Mouse (Mus musculus) retina, postnatal 1 day (tissue): ENCODE results near the gene Vamp4.
A peak's percentile ranks its signal among the peaks of the same experiment; 100 is the strongest.

Experiments used
- DNase-seq: peaks from one replicate; pipeline ENCODE4 v3.0.0-alpha.2; 2012

Vamp4 gene

GRCm38 (mm10) chr1:162570260-162570748 is at the start of gene Vamp4:
Gene Vamp4 (plus strand): TSS chr1:162570515.
- peak; percentile 99 for DNase-seq

DNA sequence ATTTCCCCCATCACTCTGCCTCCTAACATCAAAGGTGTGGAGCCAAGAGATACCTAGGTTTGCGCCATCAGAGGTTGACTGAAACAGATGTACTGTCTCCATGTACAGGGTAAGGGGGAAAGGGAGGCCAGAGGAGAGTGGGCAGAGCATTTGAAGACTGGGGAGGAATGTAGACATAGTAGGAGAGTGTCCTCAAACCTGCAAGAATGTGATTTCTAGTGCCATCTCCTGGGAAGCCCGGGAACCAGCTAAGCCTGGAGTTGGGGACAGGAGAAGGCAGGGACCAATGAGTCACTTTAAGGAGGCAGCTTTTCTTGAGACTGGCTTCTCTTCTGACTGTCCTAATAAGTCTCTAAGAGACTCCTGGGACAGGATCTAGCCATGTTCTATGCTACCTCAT is 40.7 kb upstream of the Vamp4 start:
- no peak for DNase-seq

- DNase-seq, result peak; percentile 54
Observed at GRCm38 (mm10) chr1:162530666-162531065, 39.6 kb upstream of the Vamp4 start.

- no peak for DNase-seq
Observed at GRCm38 (mm10) chr1:162531584-162531983, 38.7 kb upstream of the Vamp4 start.

DNA sequence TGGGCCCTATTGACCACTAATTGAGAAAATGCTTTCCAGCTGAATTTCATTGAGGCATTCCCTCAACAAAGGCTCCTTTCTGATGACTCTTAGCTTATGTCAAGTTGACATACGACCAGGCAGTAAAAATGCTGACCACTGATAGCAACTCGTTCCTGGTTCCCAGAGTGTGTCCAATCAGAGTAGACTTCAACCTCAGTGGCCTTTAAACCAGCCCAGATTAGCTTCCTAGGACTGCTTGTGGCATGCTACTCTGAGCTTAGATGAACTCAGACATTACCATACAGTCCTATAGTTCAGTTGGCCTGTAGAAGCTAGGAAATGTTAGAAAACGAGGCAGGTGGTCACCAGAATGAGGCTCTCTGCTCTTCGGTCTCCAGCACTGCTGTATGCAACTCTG is 38.0 kb upstream of the Vamp4 start:
- DNase-seq, result no peak

DNA sequence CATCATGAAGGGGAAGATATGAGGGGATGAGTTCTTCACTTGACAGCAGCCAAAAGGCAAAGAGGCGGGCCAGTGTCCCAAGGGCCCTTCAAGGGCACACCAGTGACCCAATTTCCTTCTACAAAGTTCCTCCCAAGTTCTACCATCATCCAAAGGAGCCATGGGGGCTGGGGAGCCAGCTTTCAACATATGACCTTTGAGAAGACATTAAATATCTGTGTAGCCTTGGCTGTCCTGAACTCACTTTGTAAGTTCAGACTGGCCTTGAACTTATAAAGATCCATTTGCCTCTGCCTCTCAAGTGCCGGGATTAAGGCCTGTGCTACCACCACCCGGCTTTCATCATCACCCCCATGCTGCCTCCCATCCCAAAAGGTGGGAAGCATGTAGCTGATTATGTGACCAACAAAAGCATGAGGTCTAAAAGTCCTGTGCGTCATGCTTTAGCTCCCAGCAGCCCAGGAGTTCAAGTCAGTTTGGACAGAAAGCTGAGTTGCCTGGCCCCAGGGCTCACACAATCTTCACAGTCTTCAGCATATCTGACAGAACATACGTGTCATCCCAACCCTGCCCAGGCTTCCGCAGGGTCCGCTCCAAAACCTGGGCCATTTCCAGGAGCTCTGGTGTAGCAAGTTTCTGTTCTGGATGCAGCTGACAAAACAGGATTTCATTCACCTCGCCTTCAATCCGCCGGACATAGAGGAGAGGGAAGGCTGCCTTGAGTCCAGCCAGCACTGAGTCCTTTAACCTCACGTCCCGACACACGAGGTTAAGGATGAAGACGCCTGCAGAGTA is 36.4 kb upstream of the Vamp4 start:
- no peak for DNase-seq

DNA sequence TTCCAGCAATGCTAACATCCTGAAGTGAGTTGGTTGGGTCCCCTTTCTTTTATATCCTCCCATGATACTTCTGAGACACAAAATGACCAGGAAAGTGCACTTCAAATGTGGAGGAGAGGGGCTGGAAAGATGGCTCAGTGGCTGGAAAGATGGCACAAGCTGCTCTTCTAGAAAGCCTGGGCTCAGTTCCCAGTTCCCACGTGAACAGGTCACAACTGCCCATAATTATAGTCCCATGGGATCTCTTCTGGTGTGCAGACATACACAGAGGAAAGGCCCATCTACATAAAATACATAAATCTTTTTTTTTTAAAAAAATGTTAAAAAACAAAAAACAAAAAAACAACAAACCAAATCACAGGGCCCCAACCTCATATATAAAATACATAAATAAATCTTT is 27.1 kb upstream of the Vamp4 start:
- no peak for DNase-seq

DNA sequence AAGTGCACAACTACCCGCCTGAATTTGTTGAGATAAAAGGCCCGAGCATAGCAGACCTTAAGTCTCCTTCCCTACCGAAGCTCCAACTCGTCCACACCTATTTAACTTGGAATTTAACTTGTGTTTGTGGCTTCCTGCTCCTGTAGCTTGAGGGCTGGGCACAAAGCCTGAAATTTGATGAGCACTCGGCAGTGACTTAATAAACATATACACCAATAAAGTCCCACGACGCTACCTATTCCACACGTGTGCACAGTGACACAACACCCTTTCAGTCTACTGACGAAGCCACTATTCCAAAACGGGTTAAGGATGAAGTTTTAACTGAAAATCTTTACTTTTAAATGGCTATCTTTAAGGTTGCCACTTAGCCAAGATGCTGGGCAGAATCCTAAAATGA is 22.7 kb upstream of the Vamp4 start:
- DNase-seq, result no peak

GRCm38 (mm10) chr1:162548016-162548916 is 22.0 kb upstream of the Vamp4 start, which contains the start of gene Mettl13:
Gene Mettl13 (minus strand): TSS chr1:162548551.
- peak; percentile 97 for DNase-seq

DNA sequence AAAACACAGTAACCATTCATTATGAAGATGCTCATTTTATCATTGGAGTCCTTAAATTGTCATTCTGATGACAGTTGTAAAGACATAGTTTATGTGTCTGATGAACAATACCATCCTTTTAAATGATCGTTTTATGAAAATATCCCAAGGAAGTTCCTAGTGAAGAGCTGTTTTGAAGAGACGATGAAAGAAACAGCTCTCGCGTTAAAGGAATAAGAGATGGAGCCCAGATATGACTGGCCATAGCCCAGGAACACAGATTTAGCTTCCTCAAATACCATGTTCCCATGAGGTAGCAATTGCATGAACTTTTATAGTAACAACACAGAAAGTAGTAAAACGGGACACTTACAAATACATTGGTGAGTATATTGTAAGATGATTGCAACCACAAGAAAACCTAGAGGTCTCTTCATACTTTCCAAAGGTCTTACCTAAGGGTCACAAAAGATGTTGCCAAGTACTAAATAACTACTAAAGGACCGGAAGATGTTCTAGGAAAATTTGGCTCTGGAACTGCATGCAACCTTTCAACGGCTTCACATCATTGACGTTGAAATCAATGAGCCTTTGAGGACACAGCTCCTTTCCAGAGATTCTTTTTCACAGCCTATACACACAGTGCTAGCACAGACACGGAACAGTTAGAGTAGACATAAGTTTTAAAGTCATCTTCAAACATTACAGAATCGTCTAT is 21.2 kb upstream of the Vamp4 start:
- no peak for DNase-seq

- peak; percentile 61 for DNase-seq
Observed at GRCm38 (mm10) chr1:162549615-162550283, 20.6 kb upstream of the Vamp4 start.

DNA sequence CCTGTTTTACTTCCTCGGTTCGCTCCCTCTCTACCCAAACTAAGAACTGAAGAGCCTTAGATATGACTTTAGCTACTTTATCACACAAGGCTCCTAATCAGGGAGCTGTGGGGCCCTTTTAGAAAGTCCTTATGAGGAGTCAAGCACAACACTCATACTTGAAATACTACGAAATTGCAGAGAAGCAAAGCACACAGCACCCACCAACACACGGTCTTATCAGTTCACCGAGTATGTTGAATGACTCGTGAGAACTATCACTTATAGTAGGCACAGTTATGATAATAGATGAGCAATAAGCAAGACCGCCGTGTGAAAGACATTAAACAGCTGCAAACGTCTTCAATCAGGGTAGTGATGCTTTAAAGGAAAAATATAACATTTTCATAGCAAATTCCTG is 17.4 kb upstream of the Vamp4 start:
- DNase-seq, result no peak

DNA sequence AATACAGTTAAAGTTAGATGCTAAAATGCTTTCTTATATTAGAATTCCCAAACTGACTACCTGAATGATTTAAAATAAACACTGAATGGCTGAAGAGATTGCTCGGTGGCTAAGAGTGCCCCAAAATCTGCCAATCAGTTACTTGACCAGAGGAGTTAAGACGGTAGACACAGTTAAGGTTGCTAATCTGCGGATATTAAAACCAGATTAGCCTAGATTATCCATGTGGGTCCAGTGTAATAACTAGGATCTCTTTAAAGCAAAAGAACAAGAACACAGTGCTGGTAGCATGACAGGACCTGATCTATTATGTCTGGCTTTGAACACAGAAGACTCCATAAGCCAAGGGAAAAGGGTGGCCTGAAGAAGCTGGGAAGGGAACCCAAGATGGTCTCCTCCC is 16.1 kb upstream of the Vamp4 start:
- peak; percentile 71 for DNase-seq

DNA sequence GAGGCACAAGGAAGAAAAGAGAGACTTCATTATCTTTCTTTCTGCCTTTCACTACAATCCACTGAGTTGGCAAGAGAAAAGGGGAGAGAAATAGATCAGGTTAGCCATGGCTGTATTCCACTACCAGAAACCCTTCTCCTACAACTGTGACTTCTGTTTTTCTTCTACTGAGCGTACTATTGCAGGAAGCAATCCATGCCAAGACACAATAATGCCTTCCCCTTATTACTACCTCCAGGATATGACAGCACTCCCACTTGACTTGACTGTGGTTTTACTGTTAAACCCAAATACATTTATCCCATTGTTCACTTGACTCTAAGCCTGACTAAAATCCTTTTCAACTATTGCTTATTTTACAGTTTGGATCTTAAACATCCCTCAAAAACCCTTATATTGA is 7.1 kb upstream of the Vamp4 start:
- no peak for DNase-seq

- DNase-seq, result no peak
Observed at GRCm38 (mm10) chr1:162564992-162565391, 5.3 kb upstream of the Vamp4 start.

DNA sequence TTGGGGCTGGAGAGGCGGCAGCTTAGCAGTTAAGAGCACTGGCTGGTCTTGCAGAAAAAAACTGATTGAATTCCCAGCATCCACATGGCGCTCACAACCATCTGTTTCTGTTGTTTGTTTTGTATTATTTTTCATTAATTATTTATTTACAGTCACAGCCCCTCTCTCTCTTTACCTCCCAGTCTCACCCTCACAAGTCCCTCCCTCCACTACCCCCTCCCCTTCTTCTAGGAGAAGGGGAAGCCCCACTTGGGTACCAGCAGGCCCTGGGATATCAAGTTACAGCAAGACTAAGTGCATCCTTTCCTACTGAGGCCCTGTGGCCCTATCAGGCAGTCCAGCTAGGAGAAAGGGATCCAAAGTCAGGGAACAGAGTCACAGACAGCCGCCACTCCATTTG is 3.0 kb upstream of the Vamp4 start:
- DNase-seq, result no peak

GRCm38 (mm10) chr1:162570931-162571601 is 751 bp downstream of the Vamp4 start:
- DNase-seq, result peak; percentile 59

DNA sequence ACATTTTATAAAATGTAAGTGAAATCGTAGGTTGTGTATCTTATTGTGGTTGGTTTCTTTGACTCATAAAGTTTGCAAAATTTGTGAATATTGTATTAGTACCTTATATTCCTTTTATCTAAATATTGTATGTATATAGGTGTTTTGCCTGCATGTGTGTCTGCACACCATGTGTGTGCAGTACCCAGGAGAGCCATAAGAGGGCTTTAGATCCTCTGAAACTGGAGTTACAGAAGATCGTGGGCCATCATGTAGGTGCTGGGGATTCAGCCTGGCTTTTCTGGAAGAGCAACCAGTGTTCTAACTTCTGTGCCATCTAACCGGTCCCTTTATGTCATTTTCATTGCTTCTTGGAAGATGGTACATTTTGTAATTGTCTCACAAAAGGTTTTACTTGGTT is 4.8 kb downstream of the Vamp4 start:
- DNase-seq, result no peak

DNA sequence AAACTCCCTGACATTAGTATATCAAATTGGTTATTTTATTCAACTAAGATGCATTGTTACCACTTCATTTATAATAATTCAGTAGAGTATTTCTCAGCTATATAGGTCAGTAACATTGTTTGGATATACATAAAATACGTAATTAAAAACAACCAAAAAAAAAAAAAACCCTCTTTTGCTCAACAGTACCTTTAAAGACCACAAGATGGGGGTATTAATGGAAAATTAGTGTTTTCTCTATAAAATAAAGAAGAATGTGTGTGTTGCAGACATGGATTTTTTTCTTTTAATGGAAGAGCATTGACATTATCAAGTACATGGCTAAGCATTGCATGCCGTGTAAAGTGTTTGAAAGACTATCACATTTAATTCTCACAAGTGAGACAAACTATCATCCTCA is 12.6 kb downstream of the Vamp4 start:
- DNase-seq, result no peak

DNA sequence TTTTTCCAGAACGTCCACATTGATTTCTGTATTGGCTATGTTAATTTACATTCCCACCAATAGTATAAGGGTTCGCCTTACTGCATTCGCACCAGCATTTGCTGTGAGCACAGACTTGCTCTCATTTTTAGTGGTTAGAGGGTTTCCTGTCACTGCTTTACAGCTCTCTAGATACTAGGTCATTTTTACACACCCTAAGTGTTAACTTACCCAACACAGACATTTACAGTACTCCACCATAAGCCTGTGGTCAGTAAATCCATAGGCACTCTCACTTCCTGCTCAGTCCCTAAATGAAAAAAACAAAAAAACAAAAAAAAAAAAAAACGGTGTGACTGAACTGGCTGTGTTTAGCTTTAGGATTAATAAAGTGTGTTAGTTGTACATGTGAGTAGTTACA is 16.0 kb downstream of the Vamp4 start:
- DNase-seq, result no peak

GRCm38 (mm10) chr1:162588606-162589005 is 18.3 kb downstream of the Vamp4 start:
- DNase-seq, result no peak

- peak; percentile 60 for DNase-seq
Observed at GRCm38 (mm10) chr1:162589443-162589842, 19.1 kb downstream of the Vamp4 start.
